Mouse (Mus musculus): ENCODE results near the gene 2010111I01Rik. TPM values are rescaled to one million over a fixed set of nuclear protein-coding genes. Genes with fewer than 3 reads are reported as not detected.
A peak's percentile ranks its signal among the peaks of the same experiment; 100 is the strongest.

Gene 2010111I01Rik
- total RNA-seq, 1 experiment from 2014 or later: 66.2 TPM

DNA sequence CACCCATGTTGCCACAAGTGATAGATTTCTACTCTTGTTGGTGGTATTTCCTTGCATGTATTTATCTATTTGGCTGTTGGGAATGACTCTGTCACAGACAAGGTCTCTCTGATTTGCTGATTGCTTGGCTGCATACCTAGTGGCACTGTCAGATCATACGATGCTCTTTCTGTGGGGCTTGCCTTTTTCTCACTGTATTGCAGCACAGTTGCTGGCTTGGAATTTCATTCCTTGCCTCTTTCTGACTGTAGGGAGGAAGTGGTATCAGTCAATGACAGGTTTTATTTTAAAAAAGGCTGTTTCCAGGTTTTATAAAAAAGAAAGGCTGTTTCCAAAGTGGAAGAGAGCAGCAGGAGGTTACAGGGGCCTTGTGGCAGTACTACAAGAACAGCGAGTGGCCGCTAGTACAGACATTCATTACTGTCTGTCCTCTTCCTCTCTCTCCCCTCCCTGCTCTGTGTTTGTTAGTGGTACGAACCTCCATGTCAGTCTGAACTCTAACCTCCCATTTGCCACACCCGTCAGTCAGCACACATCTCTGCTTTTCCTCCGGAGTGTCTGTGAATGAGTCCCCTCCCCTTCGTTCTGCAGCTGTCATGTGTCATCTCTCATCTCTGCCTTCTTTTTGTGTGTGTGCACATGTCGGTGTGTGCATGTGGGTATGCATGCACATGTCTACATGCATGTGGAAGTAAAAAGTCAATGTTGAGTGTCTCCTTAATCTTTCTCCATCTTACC lies 138.3 kb downstream of the 2010111I01Rik start:
- ATAC-seq (replicated peaks; ENCODE audit: low read depth, poor library complexity, severe bottlenecking): no peak

DNA sequence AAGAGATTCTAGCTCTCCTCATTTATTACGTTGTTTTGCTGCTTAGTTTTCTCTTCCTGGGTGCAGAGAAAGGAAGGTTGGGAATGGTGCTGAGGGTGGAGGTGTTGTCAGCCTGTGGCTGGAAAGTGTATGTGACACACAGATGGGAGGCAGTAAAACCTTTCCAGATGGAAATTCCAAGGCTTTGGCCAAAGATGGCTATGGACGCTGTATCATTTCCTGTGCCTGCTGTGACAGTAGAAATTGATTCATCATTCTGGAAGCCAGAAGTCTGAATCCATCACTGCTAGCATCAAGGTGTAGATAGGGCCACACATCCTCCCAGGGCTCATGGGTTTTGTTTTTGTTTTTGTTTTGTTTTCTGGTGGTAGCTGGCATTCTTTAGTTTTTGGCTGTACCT lies 141.9 kb downstream of the 2010111I01Rik start:
- no peak for ATAC-seq (replicated peaks; ENCODE audit: low read depth, poor library complexity, severe bottlenecking)

DNA sequence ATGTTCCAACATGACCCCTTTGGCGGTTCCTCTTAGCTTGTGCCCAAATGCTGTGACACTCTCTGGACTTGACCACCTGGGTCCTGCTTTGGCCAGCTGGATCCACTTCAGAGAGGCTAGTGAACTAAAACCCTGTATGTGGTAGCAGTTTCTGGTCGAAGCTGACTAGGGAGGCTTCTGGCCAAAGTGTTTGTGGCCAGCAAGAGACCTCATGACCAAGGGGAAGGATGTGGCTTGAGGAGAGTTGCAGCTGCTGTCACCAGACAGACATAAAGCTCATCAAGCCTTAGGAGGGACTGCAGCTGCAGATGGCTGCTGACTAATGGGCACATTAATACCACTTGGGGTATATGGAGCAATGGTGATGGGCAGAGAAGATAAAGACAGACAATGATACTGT lies 143.9 kb downstream of the 2010111I01Rik start:
- peak; percentile 88 for ATAC-seq (replicated peaks; ENCODE audit: low read depth, poor library complexity, severe bottlenecking)

DNA sequence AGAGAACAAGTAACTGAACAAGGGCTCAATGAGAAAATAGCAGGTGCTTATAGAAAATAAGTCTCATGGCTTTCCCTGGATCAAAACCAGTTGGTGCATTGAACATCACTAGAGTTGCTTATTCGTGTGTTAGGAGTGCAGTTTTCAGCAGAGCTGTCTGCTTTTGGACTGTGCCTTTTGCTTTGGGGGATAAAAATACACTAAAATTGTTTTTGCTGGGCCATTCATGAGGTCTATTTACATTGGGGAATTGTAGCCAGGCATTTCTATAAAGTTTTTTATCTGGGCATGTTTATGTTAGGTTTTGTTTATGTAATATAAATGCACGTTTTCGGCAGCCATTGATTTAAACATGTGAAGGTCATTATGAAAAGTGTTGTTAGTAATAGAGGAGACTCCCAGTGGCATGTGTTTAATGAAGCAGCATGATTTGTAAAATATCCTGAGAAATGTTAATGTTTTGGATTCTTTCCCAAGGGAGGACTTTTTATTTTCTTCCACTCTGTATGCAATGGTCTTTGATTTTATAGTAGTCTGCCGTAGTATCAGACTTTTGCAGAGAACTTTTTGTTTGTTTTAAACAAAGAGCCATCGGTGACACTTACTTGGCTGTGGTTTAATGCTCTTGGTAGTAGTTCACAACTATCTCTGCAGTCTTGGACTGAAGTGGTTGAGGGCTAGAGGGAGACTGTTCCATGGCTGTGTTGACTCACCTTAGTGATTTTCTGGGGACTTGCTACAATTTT lies 146.8 kb downstream of the 2010111I01Rik start:
- ATAC-seq (replicated peaks; ENCODE audit: low read depth, poor library complexity, severe bottlenecking): no peak

DNA sequence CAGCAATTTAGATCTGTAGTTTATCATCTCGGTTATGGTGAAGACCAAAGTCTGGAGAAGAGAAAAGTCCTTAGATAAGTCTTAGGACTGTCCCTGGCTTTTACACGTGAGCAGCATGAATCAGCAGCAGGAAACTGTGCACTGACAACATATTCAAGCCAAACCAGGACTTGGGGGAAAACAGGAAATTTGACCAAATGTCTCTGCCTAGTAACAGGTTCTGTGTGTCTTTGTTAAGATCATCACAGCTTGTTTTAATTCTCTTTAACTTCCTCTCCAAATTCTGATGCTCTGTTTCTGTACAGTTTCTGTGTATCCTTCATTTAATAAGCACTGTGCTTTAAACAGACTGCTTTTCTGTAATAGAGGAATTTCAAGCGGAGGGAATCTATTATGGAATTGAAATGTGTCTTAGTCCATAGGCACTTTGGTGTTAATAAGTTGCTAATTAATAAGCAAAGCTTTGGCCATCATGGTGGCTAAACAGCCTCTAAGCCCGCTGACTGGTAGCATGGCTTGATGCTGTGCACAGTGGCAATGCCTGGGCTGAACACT lies 147.4 kb downstream of the 2010111I01Rik start:
- ATAC-seq (replicated peaks; ENCODE audit: low read depth, poor library complexity, severe bottlenecking): peak; percentile 39

DNA sequence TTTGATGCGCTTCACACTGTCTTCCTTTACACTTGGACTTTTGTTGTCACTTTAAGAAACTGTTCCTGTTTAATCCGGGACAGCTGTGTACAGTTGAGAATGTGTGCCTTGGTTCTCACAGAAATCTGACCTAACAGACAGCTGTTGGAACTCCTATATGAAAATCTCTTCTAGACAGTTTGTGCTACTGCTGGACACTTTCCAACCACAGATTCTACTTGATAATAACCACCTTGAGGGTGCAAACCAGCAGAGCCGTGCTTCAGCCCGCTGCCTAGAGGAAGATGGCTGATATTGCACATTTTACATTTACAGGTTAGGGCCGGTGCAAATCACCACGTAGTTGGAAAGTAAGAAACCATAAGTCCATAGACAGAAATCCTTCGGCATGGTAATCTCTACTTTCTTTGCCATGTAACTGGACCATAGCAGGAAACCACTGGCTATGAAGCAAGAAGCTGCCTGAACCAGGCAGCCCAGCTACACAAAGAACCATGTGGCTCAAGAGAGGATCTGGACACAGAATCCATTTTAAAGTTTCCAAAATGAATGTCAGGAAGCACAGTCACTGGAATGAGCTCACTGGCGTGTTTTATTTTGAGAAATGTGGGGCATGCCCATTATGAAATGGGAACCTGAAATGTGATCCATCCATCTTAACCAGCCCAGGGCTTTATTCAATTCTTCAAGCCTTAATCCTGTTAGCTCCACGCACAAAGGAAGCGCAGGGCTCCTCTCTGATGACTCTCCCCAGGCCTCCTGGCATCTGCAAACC lies 148.1 kb downstream of the 2010111I01Rik start:
- ATAC-seq (replicated peaks; ENCODE audit: low read depth, poor library complexity, severe bottlenecking): peak; percentile 15

DNA sequence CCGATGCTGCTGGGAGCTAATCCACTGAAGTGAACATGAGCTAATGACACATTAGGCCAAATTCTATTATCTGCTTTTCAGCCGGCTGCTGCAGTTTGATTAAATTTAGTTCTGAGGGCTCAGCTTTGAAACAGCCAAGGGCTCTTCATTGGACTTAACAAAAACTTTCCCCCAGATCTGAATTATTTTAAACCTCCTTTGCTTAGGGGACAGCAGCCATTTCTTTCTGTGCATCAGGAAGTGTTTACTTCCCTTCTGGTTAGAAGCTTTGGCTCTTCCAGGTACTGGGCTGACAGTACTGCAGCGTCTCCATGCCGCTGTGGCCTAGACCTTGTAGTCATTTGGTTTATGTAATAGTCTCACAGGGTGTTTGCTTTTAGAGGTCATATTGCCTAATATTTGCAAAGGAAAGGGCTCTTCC lies 149.2 kb downstream of the 2010111I01Rik start:
- peak; percentile 51; the same call in 1 of the 2 replicates for ATAC-seq (replicated peaks; ENCODE audit: low read depth, poor library complexity, severe bottlenecking)

DNA sequence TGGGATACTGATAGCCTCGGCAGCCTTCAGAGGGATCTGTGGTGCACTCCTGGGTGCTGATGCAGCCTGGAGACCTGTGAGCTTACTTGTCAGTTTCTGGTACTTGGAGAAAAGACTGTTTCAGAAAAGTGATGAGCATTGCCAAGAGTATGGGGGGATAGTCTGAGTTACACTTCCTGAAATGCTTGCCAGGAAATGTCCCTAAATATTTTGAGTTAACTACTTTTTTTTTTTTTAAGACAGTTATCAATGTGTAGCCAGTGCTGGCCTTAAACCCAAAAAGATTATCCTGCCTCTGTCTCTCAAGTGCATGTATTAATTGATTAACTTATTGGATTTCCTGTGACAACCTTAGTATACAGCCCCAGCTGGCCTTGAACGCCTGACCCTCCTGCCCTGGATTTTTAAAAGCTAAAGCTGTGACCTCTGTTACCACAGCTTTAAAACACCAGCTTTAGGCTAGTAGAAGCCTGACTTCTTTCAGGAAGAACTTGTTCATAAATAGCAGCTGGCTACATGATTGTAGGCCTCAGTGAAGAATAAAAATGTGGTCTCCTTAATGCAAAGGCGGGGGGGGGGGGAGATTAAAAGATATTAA lies 150.6 kb downstream of the 2010111I01Rik start:
- no peak for ATAC-seq (replicated peaks; ENCODE audit: low read depth, poor library complexity, severe bottlenecking)

DNA sequence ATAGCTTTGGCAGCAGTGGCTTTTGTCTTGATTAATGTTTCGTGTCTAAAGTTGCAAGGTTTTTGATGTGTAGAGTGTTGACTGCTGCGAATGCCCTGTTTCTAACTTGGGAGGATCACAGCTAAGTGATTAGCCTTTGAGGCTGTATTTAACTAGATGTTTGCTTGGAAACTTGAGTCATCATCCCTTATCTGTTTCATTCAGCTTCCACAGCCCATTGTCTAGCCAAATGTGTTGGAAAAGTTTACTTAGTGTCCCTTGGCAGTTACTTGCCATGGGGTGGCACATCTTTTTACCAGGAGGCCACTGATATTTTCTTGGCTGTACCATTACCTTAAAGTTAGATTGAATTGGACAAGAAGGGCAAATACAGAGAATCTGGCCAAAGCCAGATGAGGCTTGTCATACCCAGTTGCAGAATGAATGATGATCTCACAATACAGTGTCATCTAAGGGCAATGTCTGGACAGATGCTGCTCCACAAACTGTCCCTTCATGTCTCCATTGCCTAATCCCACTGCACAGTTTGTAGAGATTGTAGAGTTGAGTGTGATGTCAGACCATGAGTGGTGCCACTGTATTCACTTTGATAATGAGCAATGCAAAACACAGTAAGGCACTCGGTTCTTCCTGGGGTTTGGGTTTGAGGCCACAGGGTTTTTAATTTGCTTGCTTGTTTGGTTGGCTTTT lies 152.9 kb downstream of the 2010111I01Rik start:
- no peak for ATAC-seq (replicated peaks; ENCODE audit: low read depth, poor library complexity, severe bottlenecking)

DNA sequence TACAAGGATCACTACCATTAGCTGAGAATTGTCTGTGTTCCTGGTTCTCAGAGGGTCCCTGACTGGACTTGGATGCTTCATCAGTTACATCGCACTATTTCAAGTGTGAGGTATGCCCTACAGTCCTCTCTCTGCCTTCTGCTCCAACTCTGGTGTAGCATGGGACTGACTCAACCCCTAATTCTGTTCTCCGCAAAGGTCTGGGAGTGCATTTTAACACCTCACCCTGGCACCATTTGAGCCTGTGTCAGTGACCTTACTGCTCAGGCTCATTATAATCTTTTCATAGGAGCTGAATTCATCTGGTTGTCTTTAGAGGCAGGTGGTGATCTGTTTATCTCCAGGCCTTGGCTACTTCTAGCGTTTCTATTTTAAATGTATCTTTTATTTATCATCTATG lies 154.0 kb downstream of the 2010111I01Rik start:
- no peak for ATAC-seq (replicated peaks; ENCODE audit: low read depth, poor library complexity, severe bottlenecking)

DNA sequence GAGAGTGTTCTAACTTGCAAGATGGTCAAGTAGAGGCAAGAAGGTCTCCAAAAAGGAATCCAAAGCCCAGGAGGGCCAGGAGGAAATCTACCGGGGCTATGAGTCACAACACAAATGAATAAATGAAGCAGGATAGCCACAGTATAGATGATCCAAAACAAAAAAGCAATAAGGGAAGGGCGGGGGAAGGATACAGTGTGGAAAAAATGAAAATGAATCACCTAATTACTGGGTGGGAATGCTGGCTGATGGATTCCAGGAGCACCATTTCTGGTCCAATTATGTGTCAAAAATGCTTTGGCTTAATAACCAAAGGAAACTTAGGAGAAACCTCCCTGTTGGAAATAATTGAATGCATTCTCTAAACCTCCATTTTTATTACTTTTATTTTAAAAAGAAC lies 155.6 kb downstream of the 2010111I01Rik start:
- no peak for ATAC-seq (replicated peaks; ENCODE audit: low read depth, poor library complexity, severe bottlenecking)

DNA sequence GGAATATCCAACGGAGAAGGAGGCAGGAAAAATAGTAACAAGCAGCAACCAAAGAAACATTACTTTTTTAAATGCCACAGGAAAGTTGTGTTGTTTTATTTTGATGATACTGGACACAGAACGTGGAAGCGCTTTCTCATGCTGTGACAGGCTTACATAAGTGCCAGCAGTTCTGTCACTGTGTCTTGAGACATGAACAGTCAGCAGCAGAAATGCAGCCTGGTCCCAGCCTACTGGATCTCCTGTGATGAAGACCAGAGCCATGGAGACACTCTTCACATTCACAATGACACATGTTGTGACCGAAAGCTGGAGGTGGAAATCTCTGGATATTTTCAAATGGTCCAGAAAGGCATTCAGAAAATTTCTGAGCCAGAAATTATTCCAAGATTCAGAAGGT lies 157.1 kb downstream of the 2010111I01Rik start:
- ATAC-seq (replicated peaks; ENCODE audit: low read depth, poor library complexity, severe bottlenecking): no peak

DNA sequence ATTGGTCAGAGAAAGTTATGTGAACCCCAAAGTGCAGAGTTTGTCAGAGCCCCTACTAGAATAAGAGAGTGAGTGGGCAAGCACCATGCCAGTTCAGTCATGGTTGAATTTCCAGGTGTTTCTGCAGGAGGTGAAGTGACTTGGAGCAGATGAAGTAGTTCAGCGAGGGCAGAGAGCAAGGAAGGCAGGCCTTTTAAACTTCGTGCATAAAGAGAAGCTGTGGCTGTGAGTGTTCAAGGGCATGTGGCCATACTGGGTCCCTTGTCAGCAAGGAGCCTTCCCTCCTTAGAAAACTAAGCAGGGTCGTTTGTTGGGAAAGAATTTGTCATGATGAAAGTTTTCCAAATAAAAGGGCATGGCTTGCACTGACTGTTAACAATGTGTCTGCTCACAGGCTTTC lies 161.5 kb downstream of the 2010111I01Rik start:
- ATAC-seq (replicated peaks; ENCODE audit: low read depth, poor library complexity, severe bottlenecking): no peak

DNA sequence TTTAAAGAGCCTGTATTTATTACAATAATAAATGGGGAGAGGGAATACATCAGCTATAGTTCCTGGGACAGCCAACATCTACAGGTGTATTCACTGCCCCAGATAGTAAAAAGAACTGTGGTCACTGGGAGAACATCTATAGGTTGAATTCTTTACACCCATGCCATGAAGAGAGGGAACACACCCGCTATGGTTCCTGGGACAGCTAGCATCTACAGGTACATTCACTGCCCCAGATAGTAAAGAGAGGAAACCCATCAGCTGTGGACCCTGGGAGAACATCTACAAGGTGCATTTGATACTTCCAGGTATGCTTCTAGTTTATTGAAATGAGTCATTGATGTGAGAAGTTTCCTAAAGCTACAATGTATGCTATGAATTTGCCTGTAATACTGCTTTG lies 162.8 kb downstream of the 2010111I01Rik start:
- ATAC-seq (replicated peaks; ENCODE audit: low read depth, poor library complexity, severe bottlenecking): no peak

DNA sequence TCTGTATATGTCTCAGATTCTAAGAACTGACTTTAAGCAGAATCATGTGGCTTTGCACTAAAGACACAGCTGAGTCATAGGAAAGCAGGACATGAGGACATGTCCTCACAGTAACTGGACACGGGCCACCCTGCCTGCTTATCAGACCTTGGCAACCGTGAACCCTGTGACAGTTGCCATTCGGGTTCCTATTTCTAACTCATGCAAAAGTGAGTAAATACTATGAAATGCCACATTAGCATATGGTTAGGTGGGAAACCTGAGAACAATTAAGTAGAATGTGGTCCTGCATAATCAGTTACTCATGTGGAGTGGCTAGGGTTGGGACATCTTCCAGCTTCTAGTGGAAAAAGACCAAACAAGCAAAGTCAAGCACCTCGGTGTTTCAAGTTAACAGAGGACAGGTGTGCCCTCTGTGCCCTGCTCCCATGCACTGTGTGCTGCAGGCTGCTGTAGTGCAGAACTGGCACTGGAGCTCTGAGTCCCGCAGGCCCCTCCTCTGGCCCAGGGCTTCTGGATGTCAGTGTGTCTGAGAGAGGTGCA lies 170.3 kb downstream of the 2010111I01Rik start:
- no peak for ATAC-seq (replicated peaks; ENCODE audit: low read depth, poor library complexity, severe bottlenecking)

DNA sequence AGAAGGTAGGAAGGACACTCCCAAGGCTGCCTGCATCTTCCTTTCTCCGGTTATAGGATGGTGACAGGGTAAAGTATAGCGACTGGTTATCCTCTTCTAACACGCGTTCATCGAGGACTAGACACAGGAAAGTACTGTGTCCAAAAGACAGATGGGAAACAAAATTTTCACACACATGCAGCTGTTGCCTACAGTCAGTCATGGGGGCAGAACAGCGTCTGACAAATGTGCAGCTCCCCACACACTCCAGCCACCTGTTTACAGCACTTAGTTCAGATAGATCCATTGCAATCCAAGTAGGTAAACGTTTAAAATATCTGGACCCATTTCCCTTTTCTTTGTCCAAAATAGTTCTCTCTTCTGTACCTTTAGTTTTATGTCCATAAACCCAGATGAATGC lies 171.3 kb downstream of the 2010111I01Rik start:
- no peak for ATAC-seq (replicated peaks; ENCODE audit: low read depth, poor library complexity, severe bottlenecking)

DNA sequence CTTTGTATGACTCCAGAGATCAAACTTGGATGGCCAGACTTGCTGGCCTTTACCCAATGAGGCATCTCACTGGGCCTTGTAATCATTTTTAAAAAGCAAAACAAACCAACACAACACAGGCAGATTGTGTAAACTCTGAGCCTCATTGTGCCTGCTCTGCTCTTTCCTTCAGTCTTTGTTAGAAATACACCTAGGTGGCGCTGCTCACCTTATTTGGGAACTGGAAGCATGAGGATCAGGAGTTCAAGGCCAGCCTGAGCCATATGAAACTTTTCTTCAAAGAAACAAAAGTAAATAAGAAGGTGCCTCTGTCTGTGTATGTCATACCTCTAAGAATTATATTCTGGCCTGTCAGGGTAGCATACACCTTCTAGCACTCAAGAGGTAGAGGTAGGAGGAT lies 172.1 kb downstream of the 2010111I01Rik start:
- ATAC-seq (replicated peaks; ENCODE audit: low read depth, poor library complexity, severe bottlenecking): no peak

DNA sequence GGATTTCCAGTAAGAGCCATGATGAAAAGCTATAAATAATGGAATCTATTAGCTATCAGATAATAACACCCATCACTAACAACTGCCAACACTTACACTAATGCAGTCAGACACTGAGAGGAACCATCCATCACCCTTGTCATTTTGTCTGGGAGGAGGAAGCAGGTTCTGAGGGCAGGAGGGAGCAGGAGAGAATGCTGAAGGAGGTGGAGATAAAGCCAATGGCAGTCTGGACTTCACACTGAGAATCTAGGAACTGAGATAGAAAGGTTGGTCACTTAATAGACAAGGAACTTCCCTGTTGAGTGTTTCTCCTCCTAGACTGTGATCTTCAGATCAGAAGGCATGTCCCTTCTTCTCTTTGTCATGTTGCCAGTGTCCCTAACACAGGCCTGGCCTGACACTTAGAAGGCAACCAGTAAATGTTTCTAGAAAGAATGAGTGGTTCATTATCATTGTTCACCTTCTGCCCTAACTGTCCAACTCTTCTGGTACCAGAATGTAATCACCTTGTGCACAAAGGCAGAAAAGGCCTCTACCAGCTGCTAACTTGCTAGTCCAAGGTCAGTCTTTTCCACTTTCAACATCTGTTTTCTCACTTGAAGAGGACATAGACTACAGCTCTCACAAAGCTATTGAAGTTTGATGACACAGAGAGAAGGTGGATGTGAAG lies 173.8 kb downstream of the 2010111I01Rik start:
- no peak for ATAC-seq (replicated peaks; ENCODE audit: low read depth, poor library complexity, severe bottlenecking)

Data from common myeloid progenitor, adult 5-6 weeks (primary cell).